Mouse (Mus musculus) E14TG2a.4 (cell line): ENCODE results near the gene Tnfrsf17.

Source experiments
- CTCF ChIP-seq: conservative IDR thresholded peaks from 2 replicates; pipeline ENCODE4 v1.5.1; 2014; ENCODE audit warnings: low read length
- NANOG ChIP-seq: IDR thresholded peaks from 2 replicates; pipeline ENCODE4 v1.6.1; 2014; ENCODE audit warnings: borderline replicate concordance, low read length, mixed read lengths
- POU5F1 ChIP-seq: IDR thresholded peaks from 2 replicates; pipeline ENCODE4 v1.6.1; 2014; ENCODE audit warnings: low read length, borderline replicate concordance

- TF ChIP-seq CTCF (no peak), POU5F1 (no peak), NANOG (no peak)
Measured at GRCm38 (mm10) chr16:11330081-11330800, 16.6 kb downstream of the Tnfrsf17 start.
